Mouse (Mus musculus) small intestine, adult 2 months (tissue): Measurements from ENCODE around the gene Kxd1.

ENCODE experiments used
- CTCF ChIP-seq: fragments of 200-500 bp; IDR thresholded peaks from 2 replicates; pipeline ENCODE4 v1.5.1; 2012; ENCODE audit warnings: low read depth, mild to moderate bottlenecking, control low read depth, inconsistent platforms, low read length, moderate library complexity, mixed read lengths; ENCODE audit not compliant: insufficient replicate concordance, insufficient read length; ENCODE audit errors: extremely low read depth
- POLR2A ChIP-seq: fragments of 200-500 bp; IDR thresholded peaks from 2 replicates; pipeline ENCODE4 v1.6.1; 2012; ENCODE audit warnings: low read depth, mild to moderate bottlenecking, control low read depth, inconsistent platforms, low read length, moderate library complexity

- TF ChIP-seq POLR2A (no peak), CTCF (no peak)
Measured at GRCm38 (mm10) chr8:70505698-70506327, 21.9 kb downstream of the Kxd1 start.
